Mouse (Mus musculus): ENCODE results near the gene Gde1. TPM values are rescaled to one million over a fixed set of nuclear protein-coding genes. Genes with fewer than 3 reads are reported as not detected.

Gde1 gene
- polyA plus RNA-seq, 1 experiment = 174 TPM

GRCm38 (mm10) chr7:118688199-118688598, 17.4 kb downstream of the Gde1 start:
- no peak overlapping the region for H3K4me3 ChIP-seq (ENCODE audit: insufficient read depth, low read depth, low read length)
- H3K27ac ChIP-seq (replicated peaks; ENCODE audit: low read depth, low read length) = no peak overlapping the region
- no peaks in the 10 kb centered on the region for H3K4me1 ChIP-seq (ENCODE audit: control insufficient read depth, insufficient read depth, insufficient read length, low read length)

DNA sequence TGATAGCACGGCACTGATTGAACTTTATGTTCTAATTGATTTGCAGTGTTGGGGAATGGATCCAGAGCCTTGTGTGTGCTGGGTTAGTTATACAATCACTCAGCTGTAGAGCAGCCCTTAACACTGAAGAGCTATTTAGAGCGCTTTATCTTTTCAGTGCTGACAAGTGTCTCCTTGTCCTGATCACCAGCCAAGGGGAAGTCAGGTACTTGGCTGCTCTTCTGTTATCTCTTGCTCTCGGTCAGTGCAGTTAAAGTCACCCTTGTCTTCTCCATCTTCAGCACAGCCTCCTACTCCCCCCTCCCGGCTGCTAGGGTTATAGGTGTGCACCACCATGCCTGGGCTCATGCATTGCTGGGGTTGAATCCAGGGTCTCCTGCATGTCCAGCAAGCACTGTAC, 28.8 kb downstream of the Gde1 start:
- no peak overlapping the region for H3K4me3 ChIP-seq (ENCODE audit: insufficient read depth, low read depth, low read length)
- H3K4me1 ChIP-seq (ENCODE audit: control insufficient read depth, insufficient read depth, insufficient read length, low read length) = no peaks in the 10 kb centered on the region
- H3K27ac ChIP-seq (replicated peaks; ENCODE audit: low read depth, low read length) = no peak overlapping the region

GRCm38 (mm10) chr7:118670142-118670541, 35.4 kb downstream of the Gde1 start:
- Histone ChIP-seq H3K4me3 (ENCODE audit: insufficient read depth, low read depth, low read length) (no peak overlapping the region), H3K4me1 (ENCODE audit: control insufficient read depth, insufficient read depth, insufficient read length, low read length) (no peaks in the 10 kb centered on the region)

GRCm38 (mm10) chr7:118667773-118668172, 37.8 kb downstream of the Gde1 start:
- H3K4me3 ChIP-seq (ENCODE audit: insufficient read depth, low read depth, low read length) = no peak overlapping the region

More at GRCm38 (mm10) chr7:118670142-118670541, 35.4 kb downstream of the Gde1 start:
- H3K27ac ChIP-seq (replicated peaks; ENCODE audit: low read depth, low read length) = no peak overlapping the region

GRCm38 (mm10) chr7:118656730-118657129, 48.8 kb downstream of the Gde1 start:
- Histone ChIP-seq H3K4me1 (ENCODE audit: control insufficient read depth, insufficient read depth, insufficient read length, low read length) (no peaks in the 10 kb centered on the region), H3K27ac (replicated peaks; ENCODE audit: low read depth, low read length) (no peak overlapping the region), H3K4me3 (ENCODE audit: insufficient read depth, low read depth, low read length) (no peak overlapping the region)

More at GRCm38 (mm10) chr7:118667773-118668172, 37.8 kb downstream of the Gde1 start:
- Histone ChIP-seq H3K4me1 (ENCODE audit: control insufficient read depth, insufficient read depth, insufficient read length, low read length) (no peaks in the 10 kb centered on the region), H3K27ac (replicated peaks; ENCODE audit: low read depth, low read length) (no peak overlapping the region)

DNA sequence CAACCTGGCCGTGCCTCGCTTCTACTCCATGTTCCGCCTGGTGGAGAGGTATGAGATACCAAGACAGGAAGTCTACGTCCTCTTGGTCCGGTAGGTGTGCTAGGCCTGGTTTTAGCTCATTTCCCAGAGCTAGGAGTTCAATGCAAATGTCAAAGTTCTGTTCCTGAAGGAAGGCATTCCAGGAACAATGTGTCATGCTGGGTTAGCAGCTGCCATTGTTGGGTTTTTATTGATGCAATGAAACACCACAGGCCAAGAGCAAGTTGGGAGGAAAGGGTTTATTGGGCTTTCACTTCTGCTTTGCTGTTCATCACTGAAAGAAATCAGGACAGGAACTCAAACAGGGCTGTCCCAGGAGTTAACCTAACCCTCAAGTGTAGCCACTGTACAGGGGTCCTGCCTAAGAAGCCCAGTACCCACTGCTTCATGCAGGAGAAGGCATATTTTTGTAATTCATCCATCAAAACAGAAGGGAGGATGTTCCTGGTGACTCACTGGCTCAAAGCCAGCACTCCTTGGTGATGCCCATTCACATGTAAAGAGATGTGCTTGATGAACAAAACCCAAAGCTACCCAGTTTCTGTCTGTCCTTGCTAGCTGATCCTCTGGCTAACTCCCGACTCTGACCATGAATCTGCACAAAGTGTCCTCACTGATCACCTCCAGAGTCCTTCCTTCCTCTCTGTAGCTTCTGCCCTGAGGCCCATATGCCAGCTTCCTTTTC, 52.8 kb downstream of the Gde1 start:
- no peak overlapping the region for H3K4me3 ChIP-seq (ENCODE audit: insufficient read depth, low read depth, low read length)
- no peak overlapping the region for H3K27ac ChIP-seq (replicated peaks; ENCODE audit: low read depth, low read length)
- H3K4me1 ChIP-seq (ENCODE audit: control insufficient read depth, insufficient read depth, insufficient read length, low read length) = no peaks in the 10 kb centered on the region

DNA sequence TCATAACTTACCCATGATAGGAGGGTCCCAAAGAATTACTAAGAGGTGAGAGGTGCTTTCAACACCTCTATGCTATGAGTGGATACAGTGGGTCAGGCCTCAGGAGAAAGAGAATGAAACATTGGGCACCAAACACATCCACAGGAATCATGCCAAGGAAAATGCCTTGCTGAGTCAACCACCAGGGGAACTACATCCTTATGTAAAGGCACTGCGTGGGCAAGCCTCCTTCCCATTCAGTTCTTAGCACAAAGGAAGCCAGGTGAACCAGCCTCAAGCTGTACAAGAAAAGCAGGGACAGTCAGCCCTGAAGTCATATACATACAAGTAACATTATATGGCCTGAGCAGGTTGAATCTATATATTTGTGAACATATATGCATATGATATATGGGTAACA, 54.7 kb downstream of the Gde1 start:
- Histone ChIP-seq H3K4me3 (ENCODE audit: insufficient read depth, low read depth, low read length) (no peak overlapping the region), H3K4me1 (ENCODE audit: control insufficient read depth, insufficient read depth, insufficient read length, low read length) (no peaks in the 10 kb centered on the region), H3K27ac (replicated peaks; ENCODE audit: low read depth, low read length) (no peak overlapping the region)

DNA sequence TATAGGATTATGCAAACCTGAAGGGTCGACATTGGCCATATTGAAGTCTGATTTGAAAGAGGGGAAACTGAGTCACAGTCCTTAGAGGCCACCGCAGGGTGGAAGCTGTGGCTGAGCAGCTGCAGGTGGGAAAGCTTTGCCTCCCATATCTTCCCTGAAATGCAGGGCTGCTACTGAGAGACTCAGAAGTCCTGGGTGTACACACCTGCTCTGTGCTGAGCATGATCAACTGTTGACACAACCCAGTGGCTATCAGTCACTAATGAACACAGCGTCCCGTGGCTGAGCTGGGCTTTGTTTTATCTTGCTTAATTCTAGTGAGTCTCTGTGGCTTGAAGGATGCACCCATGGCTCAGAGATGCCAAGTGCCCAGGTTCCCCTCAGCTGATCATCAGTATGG, 55.5 kb downstream of the Gde1 start:
- Histone ChIP-seq H3K4me1 (ENCODE audit: control insufficient read depth, insufficient read depth, insufficient read length, low read length) (no peaks in the 10 kb centered on the region), H3K27ac (replicated peaks; ENCODE audit: low read depth, low read length) (no peak overlapping the region), H3K4me3 (ENCODE audit: insufficient read depth, low read depth, low read length) (no peak overlapping the region)

DNA sequence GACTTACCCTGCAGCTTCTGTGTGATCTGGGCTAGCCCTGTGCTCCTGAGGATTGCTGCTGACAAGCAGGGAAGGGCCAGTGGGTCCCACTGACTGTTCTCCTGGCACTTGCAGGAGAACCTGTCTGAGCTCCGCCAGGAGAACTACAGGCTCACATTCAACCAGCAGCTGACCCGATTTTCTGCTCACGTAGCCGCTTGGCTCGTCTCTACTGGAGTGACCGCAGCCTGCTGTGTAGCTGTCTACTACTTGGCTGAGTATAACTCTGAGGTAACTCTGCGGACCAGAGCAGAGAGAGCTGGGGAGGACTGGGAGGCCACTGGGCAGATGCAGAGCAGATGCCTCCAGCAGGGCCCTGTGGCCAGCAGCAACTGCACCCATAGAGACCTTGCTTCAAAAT, 56.2 kb downstream of the Gde1 start:
- no peaks in the 10 kb centered on the region for H3K4me1 ChIP-seq (ENCODE audit: control insufficient read depth, insufficient read depth, insufficient read length, low read length)
- H3K27ac ChIP-seq (replicated peaks; ENCODE audit: low read depth, low read length) = no peak overlapping the region
- no peak overlapping the region for H3K4me3 ChIP-seq (ENCODE audit: insufficient read depth, low read depth, low read length)

DNA sequence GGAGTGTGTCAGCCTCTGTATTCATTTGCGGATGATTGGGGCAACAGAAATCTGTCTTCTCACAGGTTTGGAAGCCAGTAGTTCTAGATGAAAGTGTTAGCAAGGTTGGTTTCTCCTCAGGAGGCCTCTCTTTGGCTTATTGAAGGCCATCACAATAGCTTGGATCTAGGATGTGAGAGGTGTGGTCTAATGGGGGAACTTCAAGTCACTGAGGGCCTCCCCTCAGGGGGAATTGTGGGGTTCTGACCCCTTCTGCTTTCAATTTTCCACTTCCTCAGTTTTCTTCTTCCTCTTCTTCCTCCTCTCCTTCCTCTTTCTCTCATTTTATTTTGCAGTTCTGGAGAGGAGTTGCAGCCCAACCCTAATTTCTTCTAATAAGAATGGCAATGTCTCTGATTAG, 59.3 kb downstream of the Gde1 start:
- no peak overlapping the region for H3K4me3 ChIP-seq (ENCODE audit: insufficient read depth, low read depth, low read length)
- H3K4me1 ChIP-seq (ENCODE audit: control insufficient read depth, insufficient read depth, insufficient read length, low read length) = no peaks in the 10 kb centered on the region
- no peak overlapping the region for H3K27ac ChIP-seq (replicated peaks; ENCODE audit: low read depth, low read length)

Other genes starting within 250 kb of the Gde1 start
- gene Itpripl2, start 213.8 kb downstream of the Gde1 start, polyA plus RNA-seq (2012; ENCODE audit: insufficient read depth, insufficient read length, missing spikeins) = 7.4 and 7.8 TPM in 2 replicates
- 172 and 271 TPM in 2 replicates for gene Coq7, start 172.4 kb downstream of the Gde1 start, polyA plus RNA-seq (2012; ENCODE audit: insufficient read depth, insufficient read length, missing spikeins)
- 2.3 and 2.5 TPM in 2 replicates for gene Tmc7, start 121.0 kb downstream of the Gde1 start, polyA plus RNA-seq (2012; ENCODE audit: insufficient read depth, insufficient read length, missing spikeins)
- gene Tmc5, start 108.5 kb downstream of the Gde1 start, polyA plus RNA-seq (2012; ENCODE audit: insufficient read depth, insufficient read length, missing spikeins) = 0.36 and 0.50 TPM in 2 replicates
- 1.0 and 1.3 TPM in 2 replicates for gene Ccp110, start 6.8 kb upstream of the Gde1 start, polyA plus RNA-seq (2012; ENCODE audit: insufficient read depth, insufficient read length, missing spikeins)
- gene Vps35l, start 34.4 kb upstream of the Gde1 start, polyA plus RNA-seq (2012; ENCODE audit: insufficient read depth, insufficient read length, missing spikeins) = 24.0 and 39.6 TPM in 2 replicates
- 1.3 and 3.8 TPM in 2 replicates for gene Iqck, start 150.0 kb upstream of the Gde1 start, polyA plus RNA-seq (2012; ENCODE audit: insufficient read depth, insufficient read length, missing spikeins)
- gene Knop1, start 150.5 kb upstream of the Gde1 start, polyA plus RNA-seq (2012; ENCODE audit: insufficient read depth, insufficient read length, missing spikeins) = 21.2 TPM in 2 replicates

Data from brown adipose tissue, adult 24 weeks (tissue).